Mouse (Mus musculus) megakaryocyte, embryonic 14.5 days (primary cell): ENCODE measurements around the gene Pak6.

ENCODE experiments used
- FLI1 ChIP-seq: IDR thresholded peaks from 2 replicates; pipeline ENCODE4 v1.6.1; 2012; ENCODE audit warnings: low read length, inconsistent platforms, mixed read lengths
- GATA1 ChIP-seq: IDR thresholded peaks from 3 replicates; pipeline ENCODE4 v1.6.1; 2012; ENCODE audit warnings: mixed read lengths, low read length, inconsistent platforms, borderline replicate concordance

- TF ChIP-seq GATA1 (no peak), FLI1 (no peak)
Measured at GRCm38 (mm10) chr2:118708472-118708871, 45.4 kb downstream of the Pak6 start.
